Mouse (Mus musculus) spleen, postnatal 4 days (tissue): ENCODE results near the gene Tlr5.

Experiments
- DNase-seq, 2 experiments: peaks; one replicate each; pipeline ENCODE4 v3.0.0; 2022; ENCODE audit warnings: low spot score in 2 of 2

Gene Tlr5

GRCm38 (mm10) chr1:182953667-182954066, 921 bp upstream of the Tlr5 start:
- peak in 1 of 2 experiments; percentile 19 for DNase-seq

GRCm38 (mm10) chr1:182955047-182955620, 546 bp downstream of the Tlr5 start:
- no peak for DNase-seq

GRCm38 (mm10) chr1:182956186-182956960, 1.8 kb downstream of the Tlr5 start:
- no peak for DNase-seq

- no peak for DNase-seq
These were observed 2.6 kb downstream of the Tlr5 start for GRCm38 (mm10) chr1:182957001-182957757.

- DNase-seq: no peak
These were observed 3.4 kb downstream of the Tlr5 start for GRCm38 (mm10) chr1:182957826-182958544.

- no peak for DNase-seq
These were observed 4.2 kb downstream of the Tlr5 start for GRCm38 (mm10) chr1:182958824-182959223.

- no peak for DNase-seq
These were observed 4.7 kb downstream of the Tlr5 start for GRCm38 (mm10) chr1:182959251-182959691.

GRCm38 (mm10) chr1:182959811-182960455, 5.3 kb downstream of the Tlr5 start:
- DNase-seq: peak; percentile 61 to 89

- DNase-seq: no peak
These were observed 6.5 kb downstream of the Tlr5 start for GRCm38 (mm10) chr1:182961076-182961475.

GRCm38 (mm10) chr1:182963329-182963728, 8.7 kb downstream of the Tlr5 start:
- DNase-seq: no peak

GRCm38 (mm10) chr1:182964855-182965466, 10.4 kb downstream of the Tlr5 start:
- DNase-seq: no peak

- DNase-seq: no peak
These were observed 14.1 kb downstream of the Tlr5 start for GRCm38 (mm10) chr1:182968732-182969131.

- no peak for DNase-seq
These were observed 17.7 kb downstream of the Tlr5 start for GRCm38 (mm10) chr1:182972240-182972639.

- no peak for DNase-seq
These were observed 20.2 kb downstream of the Tlr5 start for GRCm38 (mm10) chr1:182974826-182975225.

- no peak for DNase-seq
These were observed 26.1 kb downstream of the Tlr5 start for GRCm38 (mm10) chr1:182980702-182981101.

- DNase-seq: peak; percentile 59 to 84
These were observed 28.4 kb downstream of the Tlr5 start for GRCm38 (mm10) chr1:182982995-182983394.

- no peak for DNase-seq
These were observed 29.0 kb downstream of the Tlr5 start for GRCm38 (mm10) chr1:182983496-182984127.

GRCm38 (mm10) chr1:182986243-182986642, 31.7 kb downstream of the Tlr5 start:
- DNase-seq: no peak

GRCm38 (mm10) chr1:182986750-182987149, 32.2 kb downstream of the Tlr5 start:
- no peak for DNase-seq

- no peak for DNase-seq
These were observed 33.2 kb downstream of the Tlr5 start for GRCm38 (mm10) chr1:182987801-182988200.
